In the genomic region with DNA sequence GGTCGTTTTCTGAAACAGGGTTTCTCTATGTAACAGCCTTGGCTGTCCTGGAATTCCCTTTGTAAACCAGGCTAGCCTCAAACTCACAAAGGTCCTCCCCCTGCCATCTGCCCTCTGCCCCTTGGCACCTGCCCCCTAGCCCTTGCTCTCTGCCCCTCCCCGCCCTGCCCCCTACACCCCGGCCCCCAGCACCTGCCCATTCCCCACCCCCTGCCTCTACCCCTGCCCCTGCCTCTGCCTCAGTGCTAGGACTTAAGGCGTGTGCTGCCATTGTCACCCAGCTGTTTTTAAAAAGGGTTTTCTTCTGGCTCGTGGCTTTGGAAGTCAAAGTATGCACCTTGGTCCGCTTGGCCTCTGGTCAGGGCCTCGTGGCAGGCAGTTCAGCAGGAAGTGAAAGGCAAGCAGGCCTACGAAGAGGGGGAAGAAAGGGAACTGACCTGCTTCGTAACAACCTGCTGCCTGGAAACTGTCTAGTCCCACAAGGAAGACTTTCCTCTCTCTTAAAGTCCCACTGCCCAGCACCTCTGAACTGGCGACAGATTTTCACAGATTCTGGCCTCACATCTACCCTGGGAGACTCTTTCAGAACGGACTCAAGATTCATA, we compare ENCODE assay signal across 9 mouse cellular contexts.
DNase-seq lines count a peak whose midpoint lies in the region; ATAC-seq and TF ChIP-seq lines count a peak whose summit lies in the region.
"Had no signal": no experiment of that assay in that cellular context is flagged by ENCODE, and none has a peak within 500 bp of the region (broad histone marks: within the 10 kb centered on the region; RNA-seq: fewer than 3 reads in every experiment).

No protein-coding gene starts in this region.

- H3K4me2 ChIP-seq in heart, embryonic 13.5 days, result peak overlapping the region; percentile 48
- H3K4me2 ChIP-seq in midbrain, embryonic 12.5 days (replicated peaks), result peak overlapping the region; percentile 37

- H3K27ac ChIP-seq in heart, embryonic 13.5 days (replicated peaks), result no peak overlapping the region
- no peak overlapping the region for H3K27ac ChIP-seq in kidney, adult 2 months (ENCODE audit: insufficient read depth, low read depth, low read length)
- H3K27ac ChIP-seq in midbrain, embryonic 12.5 days (replicated peaks), result peak overlapping the region; percentile 58; the same call in 1 of the 2 replicates

- no peak for TF ChIP-seq CTCF in kidney, adult 2 months (conservative IDR thresholded peaks at IDR 0.05; ENCODE audit: insufficient read depth, insufficient read length, low read depth, low read length)

- no peaks in the 10 kb centered on the region for H3K36me3 ChIP-seq in heart, embryonic 13.5 days
- H3K36me3 ChIP-seq in kidney, adult 2 months (ENCODE audit: control insufficient read depth, insufficient read depth, low read length), result no peaks in the 10 kb centered on the region
- no peaks in the 10 kb centered on the region for H3K36me3 ChIP-seq in midbrain, embryonic 12.5 days

- DNase-seq in heart, postnatal 4 days, result no peak
- DNase-seq in embryo, embryonic 10.5 days (ENCODE audit: low spot score), result peak; percentile 39
- peak; percentile 41 for DNase-seq in kidney, adult 2 months
- DNase-seq in cerebellum, adult 8-10 months, result no peak
- DNase-seq in urinary bladder, adult 2 months (ENCODE audit: low spot score), result no peak

- no peak overlapping the region for H3K4me3 ChIP-seq in heart, embryonic 13.5 days
- no peak overlapping the region for H3K4me3 ChIP-seq in kidney, adult 2 months (ENCODE audit: insufficient read depth, low read depth, low read length)
- 0 out of 2 replicates have a peak overlapping the region, but pooled peaks have one; percentile 7 for H3K4me3 ChIP-seq in midbrain, embryonic 12.5 days

- H3K27me3 ChIP-seq in heart, embryonic 13.5 days (replicated peaks), result peaks cover 17% of the 10 kb centered on the region; the same call in 1 of the 2 replicates
- H3K27me3 ChIP-seq in kidney, adult 2 months (replicated peaks; ENCODE audit: control insufficient read depth, insufficient read depth, low read length), result no peaks in the 10 kb centered on the region
- H3K27me3 ChIP-seq in midbrain, embryonic 12.5 days, result peaks cover 31% of the 10 kb centered on the region
- H3K27me3 ChIP-seq: Patski had no signal

- WGBS in heart, embryonic 13.5 days, result 19% methylated on average over 11 of the region's 11 CpGs
- 21% methylated on average over 11 of the region's 11 CpGs for WGBS in kidney, adult 2 months
- WGBS in midbrain, embryonic 12.5 days, result 5% methylated on average over 11 of the region's 11 CpGs

- H3K9ac ChIP-seq in heart, embryonic 13.5 days, result peak overlapping the region; percentile 50
- H3K9ac ChIP-seq in midbrain, embryonic 12.5 days (replicated peaks), result no peak overlapping the region

- H3K4me1 ChIP-seq in heart, embryonic 13.5 days, result peaks cover 30% of the 10 kb centered on the region
- H3K4me1 ChIP-seq in kidney, adult 2 months (ENCODE audit: control insufficient read depth, insufficient read depth, low read length), result peaks cover 4% of the 10 kb centered on the region; the same call in 1 of the 2 replicates
- peaks cover 28% of the 10 kb centered on the region for H3K4me1 ChIP-seq in midbrain, embryonic 12.5 days

- ATAC-seq in heart, embryonic 13.5 days (ENCODE audit: extremely low read depth, insufficient number of reproducible peaks, low FRiP score, low TSS enrichment), result no peak
- ATAC-seq in midbrain, embryonic 12.5 days (ENCODE audit: low FRiP score, low read depth), result peak; percentile 59; the same call in 1 of the 2 replicates
- no peak for ATAC-seq in inflammation-experienced regulatory T-cells, adult 6 months

- TF ChIP-seq POLR2A in kidney, adult 2 months (IDR thresholded peaks at IDR 0.05; ENCODE audit: low read depth, low read length), result no peak

- H3K9me3 ChIP-seq in heart, embryonic 13.5 days, result no peaks in the 10 kb centered on the region
- no peaks in the 10 kb centered on the region for H3K9me3 ChIP-seq in midbrain, embryonic 12.5 days

Comparison
In these comparisons a context has a peak if more than half of its experiments do, and no peak if none do; other contexts are left out.
1. DNase-seq: peak in embryo, embryonic 10.5 days (single experiment) and kidney, adult 2 months (single experiment); none in heart, postnatal 4 days (single experiment), cerebellum, adult 8-10 months (single experiment) and urinary bladder, adult 2 months (single experiment).